Mouse (Mus musculus) lung, postnatal 0 days (tissue): ENCODE measurements at regions not wholly inside any gene's neighbourhood (a gene's known extent, or its start where the extent isn't known, plus 50 kb on each side); places are given as distances from the start of the nearest gene placed in this dataset.
A peak's percentile ranks its signal among the peaks of the same experiment; 100 is the strongest.

Source experiments
- ATAC-seq: fragments of 200-750 bp; cut with Nextera tagmentation; 2 replicates; pipeline ENCODE4 v1.8.0; 2017; ENCODE audit warnings: moderate library complexity
- DNase-seq: peaks from one replicate; pipeline ENCODE4 v3.0.0-alpha.2; 2016; ENCODE audit warnings: low spot score
- H3K27ac ChIP-seq: fragments of 300-500 bp; sonication (generic); 2 replicates; pipeline ENCODE4 v1.5.1; 2014; ENCODE audit warnings: antibody characterized with exemption, mild to moderate bottlenecking, low read length, mixed read lengths
- H3K27me3 ChIP-seq: fragments of 300-500 bp; sonication (generic); replicated peaks from 2 replicates; pipeline ENCODE4 v1.6.1; 2014; ENCODE audit warnings: low read length, mixed read lengths; ENCODE audit not compliant: insufficient read depth
- H3K36me3 ChIP-seq: fragments of 300-500 bp; sonication (generic); 2 replicates; pipeline ENCODE4 v1.6.1; 2014; ENCODE audit warnings: low read length, mixed read lengths; ENCODE audit not compliant: insufficient read depth
- H3K4me1 ChIP-seq: fragments of 300-500 bp; sonication (generic); 2 replicates; pipeline ENCODE4 v1.6.1; 2014; ENCODE audit warnings: antibody characterized with exemption, low read depth, low read length, mixed read lengths; ENCODE audit not compliant: insufficient read depth
- H3K4me2 ChIP-seq: fragments of 300-500 bp; sonication (generic); replicated peaks from 2 replicates; pipeline ENCODE4 v1.6.1; 2014; ENCODE audit warnings: low read depth, mild to moderate bottlenecking, low read length, moderate library complexity, mixed read lengths
- H3K4me3 ChIP-seq: fragments of 300-500 bp; sonication (generic); 2 replicates; pipeline ENCODE4 v1.5.1; 2014; ENCODE audit warnings: low read depth, low read length
- H3K9ac ChIP-seq: fragments of 300-500 bp; sonication (generic); replicated peaks from 2 replicates; pipeline ENCODE4 v1.6.1; 2014; ENCODE audit warnings: low read depth, mild to moderate bottlenecking
- H3K9me3 ChIP-seq: fragments of 300-500 bp; sonication (generic); 2 replicates; pipeline ENCODE4 v1.6.1; 2016; ENCODE audit warnings: low read length, mixed read lengths
- CTCF ChIP-seq: IDR thresholded peaks from 2 replicates; pipeline ENCODE4 v1.5.1; 2016; ENCODE audit warnings: antibody characterized with exemption, mild to moderate bottlenecking
- EP300 ChIP-seq: IDR thresholded peaks from 2 replicates; pipeline ENCODE4 v1.6.1; 2016; ENCODE audit warnings: antibody characterized with exemption, mild to moderate bottlenecking, control low read depth
- WGBS: fragments of 180-500 bp; shearing (Covaris S2); extraction: QIAGEN DNeasy Blood & Tissue Kit; methylation state at CpG from one replicate; pipeline ENCODE4 v1.1.7; 2014; 5-methylcytosine and 5-hydroxymethylcytosine counted together

GRCm38 (mm10) chr1:34666226-34666662, 86.8 kb downstream of the Amer3 start:
- Histone ChIP-seq H3K27me3 (no peaks in the 10 kb centered on the region), H3K9me3 (no peaks in the 10 kb centered on the region), H3K36me3 (no peaks in the 10 kb centered on the region), H3K9ac (no peak overlapping the region), H3K4me1 (no peaks in the 10 kb centered on the region), H3K4me2 (no peak overlapping the region), H3K4me3 (no peak overlapping the region), H3K27ac (no peak overlapping the region)
- DNase-seq, result no peak
- WGBS, result 80% methylated on average over 13 of the region's 13 CpGs
- no peak for ATAC-seq
- TF ChIP-seq CTCF (no peak), EP300 (no peak)

- Histone ChIP-seq H3K27ac (no peak overlapping the region), H3K27me3 (peaks cover 17% of the 10 kb centered on the region; the same call in 1 of the 2 replicates), H3K36me3 (no peaks in the 10 kb centered on the region), H3K4me3 (no peak overlapping the region), H3K4me2 (no peak overlapping the region; the same call in 1 of the 2 replicates), H3K4me1 (peaks cover 4% of the 10 kb centered on the region; the same call in 1 of the 2 replicates), H3K9ac (no peak overlapping the region), H3K9me3 (no peaks in the 10 kb centered on the region)
- DNase-seq (no peak), ATAC-seq (no peak)
- 37% methylated on average over 12 of the region's 12 CpGs for WGBS
- TF ChIP-seq CTCF (no peak), EP300 (no peak)
These were observed 97.8 kb downstream of the Amer3 start for GRCm38 (mm10) chr1:34677105-34677741.

- Histone ChIP-seq H3K27me3 (peaks cover 17% of the 10 kb centered on the region; the same call in 1 of the 2 replicates), H3K36me3 (no peaks in the 10 kb centered on the region), H3K27ac (no peak overlapping the region), H3K9me3 (no peaks in the 10 kb centered on the region), H3K4me1 (peaks cover 4% of the 10 kb centered on the region; the same call in 1 of the 2 replicates), H3K4me2 (peak overlapping the region; percentile 66), H3K9ac (no peak overlapping the region), H3K4me3 (peak overlapping the region; percentile 29)
- TF ChIP-seq CTCF (no peak), EP300 (no peak)
- WGBS, result under 1% methylated on average over 54 of the region's 56 CpGs
- ATAC-seq, result peak; percentile 90
- DNase-seq, result peak; percentile 62
These were observed 98.6 kb downstream of the Amer3 start for GRCm38 (mm10) chr1:34677832-34678733.

DNA sequence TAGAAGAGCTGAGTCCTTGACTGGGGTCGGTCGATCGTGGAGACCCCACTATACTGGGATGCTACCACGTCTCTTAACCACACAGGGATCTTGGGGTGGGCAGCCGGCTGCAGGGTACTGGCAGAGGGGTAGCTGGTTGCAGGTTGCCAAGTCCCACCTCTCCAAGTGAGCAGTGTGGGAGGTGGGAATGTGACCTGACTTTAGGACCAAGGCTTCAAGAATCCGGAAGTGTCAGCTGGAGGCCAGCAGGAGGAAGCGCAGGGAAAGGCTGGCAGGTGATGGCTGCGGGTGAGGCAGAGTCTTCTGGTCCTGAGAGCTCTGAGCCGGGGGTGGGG, 99.2 kb downstream of the Amer3 start:
- WGBS, result 1% methylated on average over 8 of the region's 9 CpGs
- no peak for DNase-seq
- H3K4me1 ChIP-seq, result peaks cover 4% of the 10 kb centered on the region; the same call in 1 of the 2 replicates
- H3K9ac ChIP-seq, result no peak overlapping the region
- peak overlapping the region; percentile 66 for H3K4me2 ChIP-seq
- TF ChIP-seq EP300 (no peak), CTCF (no peak)
- no peaks in the 10 kb centered on the region for H3K36me3 ChIP-seq
- no peak overlapping the region for H3K27ac ChIP-seq
- H3K9me3 ChIP-seq, result no peaks in the 10 kb centered on the region
- peak overlapping the region; percentile 29; the same call in 1 of the 2 replicates for H3K4me3 ChIP-seq
- H3K27me3 ChIP-seq, result peaks cover 17% of the 10 kb centered on the region; the same call in 1 of the 2 replicates
- no peak for ATAC-seq

DNA sequence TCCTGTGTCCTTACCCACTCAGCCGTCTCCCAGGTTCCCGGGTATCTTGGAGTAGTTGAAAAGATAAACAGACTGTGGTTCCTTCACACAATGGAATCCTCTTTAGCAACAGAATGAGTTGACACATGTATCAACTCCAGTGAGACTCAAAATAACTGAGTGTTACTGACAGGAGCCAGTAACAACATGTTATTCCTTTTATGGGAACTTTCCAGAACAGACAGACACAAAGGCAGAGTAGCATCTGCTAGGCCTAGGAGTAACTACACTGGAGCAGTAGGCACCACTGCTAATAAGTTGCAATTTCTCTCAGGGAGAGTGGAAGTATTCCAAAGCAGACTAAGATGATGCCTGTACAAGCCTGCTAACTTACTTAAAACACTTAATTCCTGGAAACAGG, 107.1 kb downstream of the Amer3 start:
- 15% methylated on average over 2 of the region's 2 CpGs for WGBS
- ATAC-seq (no peak), DNase-seq (no peak)
- Histone ChIP-seq H3K27ac (no peak overlapping the region), H3K36me3 (no peaks in the 10 kb centered on the region), H3K27me3 (no peaks in the 10 kb centered on the region), H3K4me1 (no peaks in the 10 kb centered on the region), H3K9ac (no peak overlapping the region), H3K4me2 (no peak overlapping the region), H3K9me3 (no peaks in the 10 kb centered on the region), H3K4me3 (no peak overlapping the region)
- no peak for TF ChIP-seq EP300
- TF ChIP-seq CTCF, result no peak

- no peak overlapping the region for H3K4me3 ChIP-seq
- WGBS, result 60% methylated on average over 4 of the region's 4 CpGs
- H3K4me1 ChIP-seq, result no peaks in the 10 kb centered on the region
- H3K27me3 ChIP-seq, result no peaks in the 10 kb centered on the region
- no peaks in the 10 kb centered on the region for H3K36me3 ChIP-seq
- ATAC-seq (no peak), DNase-seq (no peak)
- H3K9me3 ChIP-seq, result no peaks in the 10 kb centered on the region
- H3K27ac ChIP-seq, result no peak overlapping the region
- H3K4me2 ChIP-seq, result no peak overlapping the region
- H3K9ac ChIP-seq, result no peak overlapping the region
- TF ChIP-seq EP300 (no peak), CTCF (no peak)
These were observed 117.1 kb downstream of the Amer3 start for GRCm38 (mm10) chr1:34696533-34696932.
